ENCODE assay signal across 8 mouse cellular contexts in the genomic region with DNA sequence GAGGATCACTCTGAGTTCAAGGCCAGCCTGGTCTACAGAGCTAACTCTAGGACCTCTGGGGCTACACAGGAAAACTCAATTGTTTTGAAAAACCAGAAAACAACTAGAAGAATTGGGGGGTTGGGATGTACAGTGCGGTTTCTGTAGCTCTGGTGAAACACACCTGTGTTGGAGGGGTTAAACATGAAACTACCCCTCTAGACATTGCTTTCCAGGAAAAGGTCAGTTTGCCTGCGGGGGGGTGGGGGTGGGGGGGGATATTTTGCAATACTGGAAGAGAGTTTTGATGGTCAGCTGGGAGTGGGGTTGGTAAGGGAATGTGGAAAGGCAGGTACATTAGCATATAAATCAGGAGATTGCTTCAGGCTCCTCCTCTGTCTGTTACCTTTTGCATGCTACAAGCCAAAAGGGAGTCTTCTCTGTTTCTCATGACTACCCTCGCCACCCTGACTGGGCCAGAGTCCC. TPM values are rescaled to one million over a fixed set of nuclear protein-coding genes. Genes with fewer than 3 reads are reported as not detected.
DNase-seq lines count a peak whose midpoint lies in the region; ATAC-seq lines count a peak whose summit lies in the region.

No protein-coding gene starts in this region.

- H3K27ac ChIP-seq in kidney, embryonic 15.5 days = peak overlapping the region; percentile 99
- peak overlapping the region; percentile 87 for H3K27ac ChIP-seq in embryonic facial prominence, embryonic 10.5 days (replicated peaks)
- H3K27ac ChIP-seq in hindbrain, embryonic 16.5 days (ENCODE audit: low read depth, low read length) = no peak overlapping the region
- H3K27ac ChIP-seq in midbrain, embryonic 15.5 days = 0 out of 2 replicates have a peak overlapping the region, but pooled peaks have one; percentile 76

- no peaks in the 10 kb centered on the region for H3K9me3 ChIP-seq in kidney, embryonic 15.5 days (replicated peaks)
- no peaks in the 10 kb centered on the region for H3K9me3 ChIP-seq in embryonic facial prominence, embryonic 10.5 days
- H3K9me3 ChIP-seq in hindbrain, embryonic 16.5 days (ENCODE audit: control insufficient read depth, low read length) = no peaks in the 10 kb centered on the region
- no peaks in the 10 kb centered on the region for H3K9me3 ChIP-seq in midbrain, embryonic 15.5 days

- no peaks in the 10 kb centered on the region for H3K36me3 ChIP-seq in kidney, embryonic 15.5 days
- H3K36me3 ChIP-seq in embryonic facial prominence, embryonic 10.5 days (replicated peaks) = peaks cover 5% of the 10 kb centered on the region; the same call in 1 of the 2 replicates
- no peaks in the 10 kb centered on the region for H3K36me3 ChIP-seq in hindbrain, embryonic 16.5 days (ENCODE audit: control insufficient read depth, insufficient read depth, low read length)
- no peaks in the 10 kb centered on the region for H3K36me3 ChIP-seq in midbrain, embryonic 15.5 days (replicated peaks)

- H3K9ac ChIP-seq in kidney, embryonic 15.5 days = no peak overlapping the region
- 0 out of 2 replicates have a peak overlapping the region, but pooled peaks have one; percentile 36 for H3K9ac ChIP-seq in hindbrain, embryonic 16.5 days (ENCODE audit: low read depth, low read length)
- H3K9ac ChIP-seq in midbrain, embryonic 15.5 days = no peak overlapping the region

- no peak for DNase-seq in kidney, postnatal 36 days
- DNase-seq in embryonic facial prominence, embryonic 10.5 days (ENCODE audit: low spot score) = no peak
- no peak for DNase-seq in frontal cortex, postnatal 14 days (ENCODE audit: low spot score in 2 of 2)
- DNase-seq in lung, postnatal 4 days = no peak
- DNase-seq in kidney, adult 8-10 months = no peak

- ATAC-seq in kidney, embryonic 15.5 days (replicated peaks; ENCODE audit: low FRiP score) = no peak
- ATAC-seq in hindbrain, embryonic 16.5 days = no peak
- ATAC-seq in midbrain, embryonic 15.5 days (replicated peaks) = no peak

- peak overlapping the region; percentile 63 for H3K4me2 ChIP-seq in kidney, embryonic 15.5 days
- H3K4me2 ChIP-seq in hindbrain, embryonic 16.5 days (ENCODE audit: low read length) = peak overlapping the region; percentile 53
- peak overlapping the region; percentile 44 for H3K4me2 ChIP-seq in midbrain, embryonic 15.5 days

- peaks cover 47% of the 10 kb centered on the region for H3K4me1 ChIP-seq in kidney, embryonic 15.5 days
- H3K4me1 ChIP-seq in embryonic facial prominence, embryonic 10.5 days = peaks cover 50% of the 10 kb centered on the region
- H3K4me1 ChIP-seq in hindbrain, embryonic 16.5 days (ENCODE audit: control insufficient read depth, insufficient read depth, low read depth, low read length) = peaks cover 25% of the 10 kb centered on the region
- peaks cover 35% of the 10 kb centered on the region for H3K4me1 ChIP-seq in midbrain, embryonic 15.5 days

- H3K4me3 ChIP-seq in kidney, embryonic 15.5 days (replicated peaks) = peak overlapping the region; percentile 38
- peak overlapping the region; percentile 49 for H3K4me3 ChIP-seq in embryonic facial prominence, embryonic 10.5 days
- H3K4me3 ChIP-seq in hindbrain, embryonic 16.5 days (ENCODE audit: low read length) = no peak overlapping the region
- H3K4me3 ChIP-seq in midbrain, embryonic 15.5 days = no peak overlapping the region

- H3K27me3 ChIP-seq in kidney, embryonic 15.5 days = no peaks in the 10 kb centered on the region
- H3K27me3 ChIP-seq in embryonic facial prominence, embryonic 10.5 days (replicated peaks; ENCODE audit: low read depth, poor library complexity, severe bottlenecking) = no peaks in the 10 kb centered on the region
- H3K27me3 ChIP-seq in hindbrain, embryonic 16.5 days (replicated peaks; ENCODE audit: control insufficient read depth, insufficient read depth, low read length) = no peaks in the 10 kb centered on the region
- no peaks in the 10 kb centered on the region for H3K27me3 ChIP-seq in midbrain, embryonic 15.5 days (replicated peaks)

- 67% methylated on average over 3 of the region's 3 CpGs for WGBS in kidney, embryonic 15.5 days
- whole genome bisulfite sequencing in embryonic facial prominence, embryonic 10.5 days = 65% methylated on average over 3 of the region's 3 CpGs
- WGBS in hindbrain, embryonic 16.5 days = 59% methylated on average over 3 of the region's 3 CpGs
- 60% methylated on average over 3 of the region's 3 CpGs for WGBS in midbrain, embryonic 15.5 days

RNA-seq across cellular contexts. Expression of gene Zfp219, which starts 1.7 kb away (rescaled TPM):
- polyA plus RNA-seq in kidney, embryonic 15.5 days (2015; fragmentation: Nextera tagmentation; extraction: Ambion mirVana) = 38.5 and 43.8 TPM in 2 replicates
- polyA plus RNA-seq in embryonic facial prominence, embryonic 10.5 days (2016; fragmentation: Nextera tagmentation; extraction: Ambion mirVana) = 57.5 and 63.2 TPM in 2 replicates
- 23.7 and 28.0 TPM in 2 replicates for polyA plus RNA-seq in hindbrain, embryonic 16.5 days (2015; fragmentation: Nextera tagmentation; extraction: Ambion mirVana)
- polyA plus RNA-seq in midbrain, embryonic 15.5 days (2015; fragmentation: Nextera tagmentation; extraction: Ambion mirVana) = 45.9 and 54.5 TPM in 2 replicates

RNA-seq across cellular contexts. Expression of gene Tmem253, which starts 6.8 kb away (rescaled TPM):
- 0.93 and 1.1 TPM in 2 replicates for polyA plus RNA-seq in kidney, embryonic 15.5 days (2015; fragmentation: Nextera tagmentation; extraction: Ambion mirVana)
- polyA plus RNA-seq in embryonic facial prominence, embryonic 10.5 days (2016; fragmentation: Nextera tagmentation; extraction: Ambion mirVana) = 0.65 and 0.72 TPM in 2 replicates
- 0.39 and 0.51 TPM in 2 replicates for polyA plus RNA-seq in hindbrain, embryonic 16.5 days (2015; fragmentation: Nextera tagmentation; extraction: Ambion mirVana)
- polyA plus RNA-seq in midbrain, embryonic 15.5 days (2015; fragmentation: Nextera tagmentation; extraction: Ambion mirVana) = 0.50 and 0.78 TPM in 2 replicates

RNA-seq across cellular contexts. Expression of gene Olfr221, which starts 20.0 kb away (rescaled TPM):
- not detected in 2 replicates for polyA plus RNA-seq in kidney, embryonic 15.5 days (2015; fragmentation: Nextera tagmentation; extraction: Ambion mirVana)
- polyA plus RNA-seq in embryonic facial prominence, embryonic 10.5 days (2016; fragmentation: Nextera tagmentation; extraction: Ambion mirVana) = not detected in 2 replicates
- not detected in 2 replicates for polyA plus RNA-seq in hindbrain, embryonic 16.5 days (2015; fragmentation: Nextera tagmentation; extraction: Ambion mirVana)
- not detected in 2 replicates for polyA plus RNA-seq in midbrain, embryonic 15.5 days (2015; fragmentation: Nextera tagmentation; extraction: Ambion mirVana)

RNA-seq across cellular contexts. Expression of gene Arhgef40, which starts 37.8 kb away (rescaled TPM):
- 86.1 and 105 TPM in 2 replicates for polyA plus RNA-seq in kidney, embryonic 15.5 days (2015; fragmentation: Nextera tagmentation; extraction: Ambion mirVana)
- polyA plus RNA-seq in embryonic facial prominence, embryonic 10.5 days (2016; fragmentation: Nextera tagmentation; extraction: Ambion mirVana) = 151 and 163 TPM in 2 replicates
- 63.4 and 74.4 TPM in 2 replicates for polyA plus RNA-seq in hindbrain, embryonic 16.5 days (2015; fragmentation: Nextera tagmentation; extraction: Ambion mirVana)
- 89.2 and 90.9 TPM in 2 replicates for polyA plus RNA-seq in midbrain, embryonic 15.5 days (2015; fragmentation: Nextera tagmentation; extraction: Ambion mirVana)

Comparison
In these comparisons a context has a peak if more than half of its experiments do, and no peak if none do; other contexts are left out.
1. H3K4me3 ChIP-seq: peak in kidney, embryonic 15.5 days (single experiment) and embryonic facial prominence, embryonic 10.5 days (single experiment); none in hindbrain, embryonic 16.5 days (single experiment) and midbrain, embryonic 15.5 days (single experiment).
2. Peak in every context shown above with its lines, with median percentiles within 50 percentile points of each other: H3K4me2 ChIP-seq.